Mouse (Mus musculus): ENCODE results near the gene Psma3. TPM values are rescaled to one million over a fixed set of nuclear protein-coding genes. Genes with fewer than 3 reads are reported as not detected.

Psma3 gene
- polyA plus RNA-seq, 1 experiment: 44.9 TPM

DNA sequence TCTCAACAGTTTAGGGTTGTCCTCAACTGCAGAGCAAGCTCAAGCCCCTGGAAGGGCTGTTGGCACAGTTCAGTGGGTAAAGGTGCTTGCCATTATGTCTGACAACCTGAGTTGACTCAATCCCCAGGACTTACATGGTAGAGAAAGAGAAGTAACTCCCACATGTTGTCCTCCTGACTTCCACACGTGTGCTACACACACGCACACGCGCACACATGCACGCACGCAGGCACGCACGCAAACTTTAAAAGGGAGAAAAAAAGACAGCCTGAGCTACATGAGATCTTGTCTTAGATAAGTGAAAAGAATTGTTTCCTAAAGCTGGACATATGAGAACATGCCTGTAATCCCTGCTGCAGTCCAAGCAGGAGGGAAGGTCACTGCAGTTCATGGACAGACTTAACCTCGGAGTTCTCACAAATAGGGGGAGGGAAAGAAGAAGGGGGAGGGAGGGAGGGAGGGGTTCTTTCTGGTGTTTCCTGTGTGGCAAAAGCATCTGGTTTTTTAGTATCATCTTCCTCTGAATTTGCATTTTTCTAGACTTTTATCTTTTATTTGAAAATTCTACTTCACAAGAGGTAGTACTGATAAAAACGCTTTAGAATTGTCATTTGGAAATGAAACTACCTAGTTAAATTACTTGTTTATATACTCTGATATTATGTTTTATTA lies 27.7 kb upstream of the Psma3 start:
- no peak overlapping the region for H3K27ac ChIP-seq (ENCODE audit: insufficient read depth, low read depth, low read length)
- no peak for TF ChIP-seq CTCF (conservative IDR thresholded peaks at IDR 0.05; ENCODE audit: insufficient read depth, insufficient read length, low read depth, low read length)
- TF ChIP-seq POLR2A (IDR thresholded peaks at IDR 0.05; ENCODE audit: low read depth, low read length): no peak
- no peaks in the 10 kb centered on the region for H3K27me3 ChIP-seq (replicated peaks; ENCODE audit: control insufficient read depth, insufficient read depth, low read length)
- no peaks in the 10 kb centered on the region for H3K4me1 ChIP-seq (ENCODE audit: control insufficient read depth, insufficient read depth, low read length)
- peaks cover 11% of the 10 kb centered on the region for H3K36me3 ChIP-seq (ENCODE audit: control insufficient read depth, insufficient read depth, low read length)
- H3K4me3 ChIP-seq (ENCODE audit: insufficient read depth, low read depth, low read length): no peak overlapping the region
- no peak for DNase-seq
- whole genome bisulfite sequencing: 87% methylated on average over 10 of the region's 10 CpGs

DNA sequence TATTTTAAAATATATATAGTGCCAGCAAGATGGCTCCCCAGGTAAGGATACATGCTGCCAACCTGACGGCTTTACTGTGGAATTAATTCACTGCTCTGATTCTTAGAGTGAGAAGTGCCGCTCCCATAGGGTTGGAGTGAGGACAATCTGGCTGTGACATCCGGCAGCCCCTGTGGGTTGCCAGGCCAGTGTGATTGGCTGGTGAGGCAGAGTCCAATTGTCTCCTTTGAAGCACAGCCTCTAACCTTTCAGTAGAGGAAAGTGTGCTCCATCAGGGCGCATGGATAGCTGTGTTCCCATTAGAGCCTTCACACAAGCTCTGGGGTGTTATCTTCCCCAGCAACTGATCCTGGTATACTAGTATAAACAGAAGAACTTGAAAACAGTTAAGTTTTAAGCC lies 15.8 kb upstream of the Psma3 start:
- Histone ChIP-seq H3K27me3 (replicated peaks; ENCODE audit: control insufficient read depth, insufficient read depth, low read length) (no peaks in the 10 kb centered on the region), H3K27ac (ENCODE audit: insufficient read depth, low read depth, low read length) (no peak overlapping the region), H3K4me1 (ENCODE audit: control insufficient read depth, insufficient read depth, low read length) (no peaks in the 10 kb centered on the region), H3K4me3 (ENCODE audit: insufficient read depth, low read depth, low read length) (no peak overlapping the region), H3K36me3 (ENCODE audit: control insufficient read depth, insufficient read depth, low read length) (peaks cover 17% of the 10 kb centered on the region)
- WGBS: 91% methylated on average over 4 of the region's 4 CpGs
- TF ChIP-seq POLR2A (IDR thresholded peaks at IDR 0.05; ENCODE audit: low read depth, low read length) (no peak), CTCF (conservative IDR thresholded peaks at IDR 0.05; ENCODE audit: insufficient read depth, insufficient read length, low read depth, low read length) (no peak)
- no peak for DNase-seq

DNA sequence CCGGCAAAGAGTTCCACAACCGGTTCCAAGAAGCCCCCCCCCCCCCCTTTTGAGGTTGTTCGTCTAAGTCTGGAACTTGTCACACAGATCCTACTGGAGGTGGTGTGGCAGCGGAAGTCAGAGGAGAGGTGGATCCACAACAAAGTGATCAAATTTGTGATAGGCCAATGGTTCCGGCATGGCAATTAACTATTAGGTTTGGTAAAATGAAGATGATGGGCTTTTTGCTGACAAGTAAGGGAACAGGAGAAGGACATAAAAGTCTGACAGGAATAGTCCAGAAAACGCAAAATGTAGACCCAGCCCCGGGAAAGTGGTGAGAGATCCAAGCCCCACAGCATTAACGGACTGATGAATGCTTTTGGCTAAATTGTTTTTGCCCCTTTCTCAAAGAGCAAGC lies 6.8 kb upstream of the Psma3 start:
- WGBS: 24% methylated on average over 8 of the region's 8 CpGs
- H3K4me3 ChIP-seq (ENCODE audit: insufficient read depth, low read depth, low read length): peak overlapping the region; percentile 85; the same call in 1 of the 2 replicates
- no peaks in the 10 kb centered on the region for H3K27me3 ChIP-seq (replicated peaks; ENCODE audit: control insufficient read depth, insufficient read depth, low read length)
- peak overlapping the region; percentile 97 for H3K27ac ChIP-seq (ENCODE audit: insufficient read depth, low read depth, low read length)
- 0 out of 2 replicates have a peak, but pooled peaks cover 1% of the 10 kb centered on the region for H3K36me3 ChIP-seq (ENCODE audit: control insufficient read depth, insufficient read depth, low read length)
- DNase-seq: no peak
- TF ChIP-seq CTCF (conservative IDR thresholded peaks at IDR 0.05; ENCODE audit: insufficient read depth, insufficient read length, low read depth, low read length) (no peak), POLR2A (IDR thresholded peaks at IDR 0.05; ENCODE audit: low read depth, low read length) (no peak)
- H3K4me1 ChIP-seq (ENCODE audit: control insufficient read depth, insufficient read depth, low read length): no peaks in the 10 kb centered on the region; the same call in 1 of the 2 replicates

DNA sequence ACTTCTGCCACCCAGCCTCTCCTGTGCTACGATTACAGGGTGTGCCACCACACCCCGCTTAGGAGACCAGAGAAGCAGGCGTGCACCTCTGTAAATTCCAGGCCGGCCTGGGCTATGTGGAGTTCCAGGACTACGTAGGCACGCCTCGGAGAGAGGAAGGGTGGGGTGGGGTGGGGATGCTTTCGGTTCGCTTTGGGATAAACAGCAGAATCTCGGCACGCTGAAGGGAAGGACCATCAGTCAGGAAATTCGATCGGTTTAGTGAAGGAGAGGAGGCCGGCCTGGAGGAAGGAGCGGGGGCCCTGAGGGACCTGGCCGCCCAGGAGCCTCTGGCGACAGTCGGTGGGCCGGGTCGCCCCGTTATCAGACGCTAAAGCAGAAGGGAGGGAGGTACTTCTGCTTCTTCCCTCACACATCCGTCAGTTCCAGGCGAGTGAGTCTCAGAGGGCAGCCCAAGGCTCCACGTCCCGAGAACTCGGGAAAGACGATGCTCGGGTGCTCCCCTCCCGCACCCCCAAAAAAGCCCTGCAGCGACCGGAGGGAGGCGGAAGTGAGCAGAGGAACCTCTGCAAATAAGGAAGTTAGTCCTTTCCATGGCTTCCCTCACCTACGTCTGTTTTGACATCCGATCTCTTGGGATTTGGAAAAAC lies 6.2 kb upstream of the Psma3 start:
- Histone ChIP-seq H3K4me3 (ENCODE audit: insufficient read depth, low read depth, low read length) (peak overlapping the region; percentile 85), H3K27ac (ENCODE audit: insufficient read depth, low read depth, low read length) (peak overlapping the region; percentile 97), H3K4me1 (ENCODE audit: control insufficient read depth, insufficient read depth, low read length) (no peaks in the 10 kb centered on the region; the same call in 1 of the 2 replicates), H3K27me3 (replicated peaks; ENCODE audit: control insufficient read depth, insufficient read depth, low read length) (no peaks in the 10 kb centered on the region), H3K36me3 (ENCODE audit: control insufficient read depth, insufficient read depth, low read length) (0 out of 2 replicates have a peak, but pooled peaks cover 1% of the 10 kb centered on the region)
- peak; percentile 91 for DNase-seq
- WGBS: under 1% methylated on average over 35 of the region's 35 CpGs
- peak; percentile 57 for TF ChIP-seq CTCF (conservative IDR thresholded peaks at IDR 0.05; ENCODE audit: insufficient read depth, insufficient read length, low read depth, low read length)
- peak; percentile 3 for TF ChIP-seq POLR2A (IDR thresholded peaks at IDR 0.05; ENCODE audit: low read depth, low read length)

DNA sequence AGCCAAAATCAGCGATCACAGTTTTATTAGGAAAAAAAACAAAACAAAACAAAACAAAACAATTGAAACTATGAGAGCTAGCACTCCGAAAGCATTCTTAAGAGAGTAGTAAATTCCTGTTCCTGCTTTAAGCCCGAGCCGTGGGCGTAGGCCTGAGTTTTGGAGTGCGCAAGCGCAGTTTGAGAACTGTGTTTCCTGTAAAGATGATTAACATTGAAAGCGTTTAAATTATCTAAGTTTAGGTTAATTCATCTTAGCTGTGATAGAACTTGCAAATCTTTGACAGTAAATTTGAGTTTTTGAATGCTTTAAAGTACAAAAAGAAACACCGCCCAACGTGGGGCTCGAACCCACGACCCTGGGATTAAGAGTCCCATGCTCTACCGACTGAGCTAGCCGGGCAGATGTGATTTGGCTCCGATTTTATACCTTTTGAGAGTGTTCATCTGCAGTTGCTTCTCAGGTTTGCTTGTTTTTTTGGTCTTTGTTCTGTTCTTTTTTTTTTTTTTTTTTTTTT lies 5.6 kb upstream of the Psma3 start:
- Histone ChIP-seq H3K27me3 (replicated peaks; ENCODE audit: control insufficient read depth, insufficient read depth, low read length) (no peaks in the 10 kb centered on the region), H3K4me1 (ENCODE audit: control insufficient read depth, insufficient read depth, low read length) (peaks cover 1% of the 10 kb centered on the region; the same call in 1 of the 2 replicates), H3K4me3 (ENCODE audit: insufficient read depth, low read depth, low read length) (peak overlapping the region; percentile 85), H3K27ac (ENCODE audit: insufficient read depth, low read depth, low read length) (peak overlapping the region; percentile 97), H3K36me3 (ENCODE audit: control insufficient read depth, insufficient read depth, low read length) (no peaks in the 10 kb centered on the region)
- no peak for TF ChIP-seq POLR2A (IDR thresholded peaks at IDR 0.05; ENCODE audit: low read depth, low read length)
- TF ChIP-seq CTCF (conservative IDR thresholded peaks at IDR 0.05; ENCODE audit: insufficient read depth, insufficient read length, low read depth, low read length): no peak
- peak; percentile 95 for DNase-seq
- WGBS: under 1% methylated on average over 15 of the region's 15 CpGs

DNA sequence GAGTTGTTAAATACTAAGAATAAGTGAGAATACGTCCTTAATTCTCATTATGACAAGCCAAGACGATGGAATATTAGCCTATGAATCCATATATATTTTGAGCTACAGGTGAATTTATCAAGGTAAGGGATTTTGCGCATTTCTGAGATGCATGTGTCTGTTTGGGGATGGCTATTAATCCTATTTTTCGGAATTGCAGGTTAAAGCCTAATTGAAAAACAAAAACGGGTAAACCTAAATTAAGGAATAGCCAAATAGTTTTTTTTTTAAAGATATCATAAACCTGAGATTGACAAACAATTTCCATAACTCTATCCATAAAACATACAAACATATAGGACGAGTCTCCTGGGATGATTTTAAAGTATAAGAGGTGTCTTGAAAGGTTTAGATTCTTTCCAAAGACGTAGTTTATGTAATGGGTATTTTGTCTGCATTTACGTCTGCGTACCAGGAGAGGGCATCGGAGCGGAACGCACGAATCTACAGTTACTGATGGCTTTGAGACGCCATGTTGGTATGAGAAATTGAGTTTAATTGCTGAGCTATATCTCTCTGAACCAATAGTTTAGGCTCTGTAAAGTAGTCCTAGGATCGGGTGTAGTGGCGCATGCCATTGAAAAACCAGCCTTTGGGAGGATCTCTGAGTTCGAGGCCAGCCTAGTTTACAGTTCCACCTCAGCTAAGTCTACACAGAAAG lies 4.8 kb upstream of the Psma3 start:
- H3K36me3 ChIP-seq (ENCODE audit: control insufficient read depth, insufficient read depth, low read length): no peaks in the 10 kb centered on the region
- 5% methylated on average over 17 of the region's 17 CpGs for WGBS
- H3K27ac ChIP-seq (ENCODE audit: insufficient read depth, low read depth, low read length): peak overlapping the region; percentile 20; the same call in 1 of the 2 replicates
- DNase-seq: peak; percentile 76
- peaks cover 2% of the 10 kb centered on the region; the same call in 1 of the 2 replicates for H3K4me1 ChIP-seq (ENCODE audit: control insufficient read depth, insufficient read depth, low read length)
- peak overlapping the region; percentile 9 for H3K4me3 ChIP-seq (ENCODE audit: insufficient read depth, low read depth, low read length)
- no peaks in the 10 kb centered on the region for H3K27me3 ChIP-seq (replicated peaks; ENCODE audit: control insufficient read depth, insufficient read depth, low read length)
- TF ChIP-seq POLR2A (IDR thresholded peaks at IDR 0.05; ENCODE audit: low read depth, low read length) (no peak), CTCF (conservative IDR thresholded peaks at IDR 0.05; ENCODE audit: insufficient read depth, insufficient read length, low read depth, low read length) (peak; percentile 75)

All from kidney, adult 2 months (tissue).